Mouse (Mus musculus): Measurements from ENCODE around the gene Slc9a5.

Slc9a5 gene

GRCm38 (mm10) chr8:105408331-105408730 lies 59.7 kb downstream of the Slc9a5 start:
- DNase-seq (ENCODE audit: low spot score in 2 of 2), result no peak

- DNase-seq (ENCODE audit: low spot score in 2 of 2), result no peak
Measured at GRCm38 (mm10) chr8:105409947-105410346, 61.3 kb downstream of the Slc9a5 start.

GRCm38 (mm10) chr8:105413391-105413790 lies 64.7 kb downstream of the Slc9a5 start, which contains the start of the genes Kctd19 and Lrrc36:
Gene Kctd19 (minus strand): TSS chr8:105413502.
Gene Lrrc36 (plus strand): TSS chr8:105413571.
- DNase-seq (ENCODE audit: low spot score in 2 of 2), result peak; percentile 13 to 29

- DNase-seq (ENCODE audit: low spot score in 2 of 2), result no peak
Measured at GRCm38 (mm10) chr8:105418992-105419391, 70.3 kb downstream of the Slc9a5 start.

All from spleen, postnatal 36 days (tissue).